ENCODE assay signal across 21 mouse cellular contexts in genomic region chr19:4803283-4803682, GRCm38 (mm10). TPM values are rescaled to one million over a fixed set of nuclear protein-coding genes. Genes with fewer than 3 reads are reported as not detected.
DNase-seq lines count a peak whose midpoint lies in the region; ATAC-seq lines count a peak whose summit lies in the region.
"Had no signal": no experiment of that assay in that cellular context is flagged by ENCODE, and none has a peak within 500 bp of the region (broad histone marks: within the 10 kb centered on the region; RNA-seq: fewer than 3 reads in every experiment).

No protein-coding gene starts in this region.

- H3K36me3 ChIP-seq in lung, embryonic 15.5 days, result peaks cover 51% of the 10 kb centered on the region
- peaks cover 58% of the 10 kb centered on the region for H3K36me3 ChIP-seq in embryonic facial prominence, embryonic 12.5 days

- H3K4me3 ChIP-seq in lung, embryonic 15.5 days, result no peak overlapping the region
- H3K4me3 ChIP-seq in embryonic facial prominence, embryonic 12.5 days, result no peak overlapping the region
- H3K4me3 ChIP-seq: forebrain, embryonic 13.5 days; heart, embryonic 12.5 days; layer of hippocampus, adult 2 months had no signal

- 0 out of 2 replicates have a peak, but pooled peaks cover 4% of the 10 kb centered on the region for H3K4me1 ChIP-seq in lung, embryonic 15.5 days
- peaks cover 11% of the 10 kb centered on the region for H3K4me1 ChIP-seq in embryonic facial prominence, embryonic 12.5 days

- 0 out of 2 replicates have a peak, but pooled peaks have one; percentile 11 for ATAC-seq in lung, embryonic 15.5 days (ENCODE audit: borderline replicate concordance, extremely low read depth, low FRiP score, low TSS enrichment)
- peak; percentile 56; the same call in 1 of the 2 replicates for ATAC-seq in embryonic facial prominence, embryonic 12.5 days (ENCODE audit: insufficient number of reproducible peaks, insufficient read depth, low FRiP score, low TSS enrichment)
- ATAC-seq: forebrain, embryonic 13.5 days had no signal

- no peak overlapping the region for H3K27ac ChIP-seq in lung, embryonic 15.5 days
- no peak overlapping the region for H3K27ac ChIP-seq in embryonic facial prominence, embryonic 12.5 days
- H3K27ac ChIP-seq: forebrain, embryonic 13.5 days; layer of hippocampus, adult 2 months had no signal

- no peak overlapping the region for H3K9ac ChIP-seq in lung, embryonic 15.5 days
- H3K9ac ChIP-seq in embryonic facial prominence, embryonic 12.5 days, result no peak overlapping the region
- H3K9ac ChIP-seq: forebrain, embryonic 13.5 days; heart, embryonic 12.5 days had no signal

- H3K27me3 ChIP-seq in lung, embryonic 15.5 days, result no peaks in the 10 kb centered on the region
- no peaks in the 10 kb centered on the region for H3K27me3 ChIP-seq in embryonic facial prominence, embryonic 12.5 days
- H3K27me3 ChIP-seq: forebrain, embryonic 13.5 days; heart, embryonic 12.5 days had no signal

- peak; percentile 93 for DNase-seq in heart, adult 11 months
- no peak for DNase-seq in heart, adult 8-10 months (ENCODE audit: low spot score)
- no peak for DNase-seq in lung, postnatal 10 days
- no peak for DNase-seq in T-cell, adult 2 months (ENCODE audit: low spot score)
- no peak for DNase-seq in left cerebral cortex, adult 11 months (ENCODE audit: low spot score)
- DNase-seq: adrenal gland, postnatal 14 days; B cell, adult 2 months; heart, postnatal 14 days; kidney, adult 18-20 months; kidney, postnatal 10 days; layer of hippocampus, postnatal 36 days; lung, adult 18-20 months; lung, postnatal 36 days had no signal

- 82% methylated on average over 10 of the region's 10 CpGs for WGBS in lung, embryonic 15.5 days
- 84% methylated on average over 10 of the region's 10 CpGs for WGBS in embryonic facial prominence, embryonic 12.5 days

- H3K4me2 ChIP-seq in lung, embryonic 15.5 days, result no peak overlapping the region
- H3K4me2 ChIP-seq in embryonic facial prominence, embryonic 12.5 days (replicated peaks), result no peak overlapping the region
- H3K4me2 ChIP-seq: forebrain, embryonic 13.5 days; heart, embryonic 12.5 days had no signal

- H3K9me3 ChIP-seq in lung, embryonic 15.5 days, result no peaks in the 10 kb centered on the region
- no peaks in the 10 kb centered on the region for H3K9me3 ChIP-seq in embryonic facial prominence, embryonic 12.5 days
- H3K9me3 ChIP-seq: forebrain, embryonic 13.5 days; heart, embryonic 12.5 days had no signal

RNA-seq across cellular contexts. Expression of gene Gm21992, which starts 8.1 kb away (rescaled TPM):
- total RNA-seq in heart, adult 8-10 months (2022), result 10 to 100 TPM; 10.8 to 23.0 (median 16.2) TPM
- polyA plus RNA-seq in lung, embryonic 15.5 days (2015; fragmentation: Nextera tagmentation; extraction: Ambion mirVana), result 21.3 and 32.8 TPM in 2 replicates
- polyA plus RNA-seq in embryonic facial prominence, embryonic 12.5 days (2016; fragmentation: Nextera tagmentation; extraction: Ambion mirVana), result 34.2 and 45.1 TPM in 2 replicates

RNA-seq across cellular contexts. Expression of gene Rbm14, which starts 8.2 kb away (rescaled TPM):
- total RNA-seq in heart, adult 8-10 months (2022), result 10 to 100 TPM; 16.4 to 23.3 (median 17.3) TPM
- polyA plus RNA-seq in lung, embryonic 15.5 days (2015; fragmentation: Nextera tagmentation; extraction: Ambion mirVana), result 91.3 and 95.3 TPM in 2 replicates
- polyA plus RNA-seq in embryonic facial prominence, embryonic 12.5 days (2016; fragmentation: Nextera tagmentation; extraction: Ambion mirVana), result 104 and 110 TPM in 2 replicates

RNA-seq across cellular contexts. Expression of gene Rbm4, which starts 9.6 kb away (rescaled TPM):
- 10 to 100 TPM; 38.2 to 44.5 (median 43.4) TPM for total RNA-seq in heart, adult 8-10 months (2022)
- polyA plus RNA-seq in lung, embryonic 15.5 days (2015; fragmentation: Nextera tagmentation; extraction: Ambion mirVana), result 57.6 and 64.1 TPM in 2 replicates
- 86.8 and 89.3 TPM in 2 replicates for polyA plus RNA-seq in embryonic facial prominence, embryonic 12.5 days (2016; fragmentation: Nextera tagmentation; extraction: Ambion mirVana)

RNA-seq across cellular contexts. Expression of gene Ccs, which starts 35.8 kb away (rescaled TPM):
- total RNA-seq in heart, adult 8-10 months (2022), result 10 to 100 TPM; 22.2 to 32.1 (median 28.6) TPM
- 51.2 and 53.3 TPM in 2 replicates for polyA plus RNA-seq in lung, embryonic 15.5 days (2015; fragmentation: Nextera tagmentation; extraction: Ambion mirVana)
- 53.8 and 57.3 TPM in 2 replicates for polyA plus RNA-seq in embryonic facial prominence, embryonic 12.5 days (2016; fragmentation: Nextera tagmentation; extraction: Ambion mirVana)

RNA-seq across cellular contexts. Expression of gene Ccdc87, which starts 35.9 kb away (rescaled TPM):
- under 1 TPM in 2 of 4 experiments, not detected in 2; 0.09 to 0.14 TPM for total RNA-seq in heart, adult 8-10 months (2022)
- 0.20 and 0.33 TPM in 2 replicates for polyA plus RNA-seq in lung, embryonic 15.5 days (2015; fragmentation: Nextera tagmentation; extraction: Ambion mirVana)
- polyA plus RNA-seq in embryonic facial prominence, embryonic 12.5 days (2016; fragmentation: Nextera tagmentation; extraction: Ambion mirVana), result 0.18 and 0.24 TPM in 2 replicates
- total RNA-seq: heart, postnatal 14 days; liver, adult 2 months; megakaryocyte-erythroid progenitor cell, adult 5-6 weeks; monocyte, adult 5-6 weeks had no signal
- polyA plus RNA-seq: heart, embryonic 12.5 days; liver, adult 2 months had no signal
